Comparison of ENCODE assay signal across 27 mouse cellular contexts in genomic region chr11:107034085-107034810, GRCm38 (mm10). TPM values are rescaled to one million over a fixed set of nuclear protein-coding genes. Genes with fewer than 3 reads are reported as not detected.
"Had no signal": no experiment of that assay in that cellular context is flagged by ENCODE, and none has a peak within 500 bp of the region (broad histone marks: within the 10 kb centered on the region; RNA-seq: fewer than 3 reads in every experiment).

No protein-coding gene starts in this region.

- DNase-seq: gastrocnemius, postnatal 14 days; gastrocnemius, postnatal 36 days; heart, adult 18-20 months; heart, postnatal 14 days; heart, postnatal 36 days; kidney, adult 11 months; kidney, adult 2 months; kidney, adult 9 months; kidney, postnatal 14 days; kidney, postnatal 36 days; layer of hippocampus, postnatal 36 days; left cerebral cortex, postnatal 4 days had no signal

- H3K27ac ChIP-seq: heart, embryonic 13.5 days; heart, embryonic 15.5 days; hindbrain, embryonic 13.5 days; hindbrain, embryonic 15.5 days; hindbrain, postnatal 0 days; kidney, embryonic 15.5 days; kidney, postnatal 0 days; layer of hippocampus, adult 2 months; limb, embryonic 13.5 days; limb, embryonic 15.5 days; liver, embryonic 12.5 days; liver, embryonic 14.5 days had no signal

- H3K4me3 ChIP-seq: heart, embryonic 13.5 days; heart, embryonic 15.5 days; hindbrain, embryonic 13.5 days; hindbrain, embryonic 15.5 days; kidney, embryonic 15.5 days; layer of hippocampus, adult 2 months; limb, embryonic 13.5 days; limb, embryonic 15.5 days; liver, embryonic 12.5 days had no signal

- H3K9me3 ChIP-seq: heart, embryonic 13.5 days; heart, embryonic 15.5 days; hindbrain, embryonic 13.5 days; hindbrain, embryonic 15.5 days; kidney, embryonic 15.5 days; limb, embryonic 13.5 days; limb, embryonic 15.5 days; liver, embryonic 12.5 days had no signal

- H3K9ac ChIP-seq: heart, embryonic 13.5 days; heart, embryonic 15.5 days; hindbrain, embryonic 13.5 days; hindbrain, embryonic 15.5 days; kidney, embryonic 15.5 days; limb, embryonic 13.5 days; limb, embryonic 15.5 days; liver, embryonic 12.5 days; liver, embryonic 14.5 days had no signal

- ATAC-seq: hindbrain, postnatal 0 days; intestine, embryonic 16.5 days; liver, embryonic 12.5 days had no signal

- H3K4me1 ChIP-seq: hindbrain, embryonic 13.5 days; hindbrain, embryonic 15.5 days; limb, embryonic 13.5 days had no signal

- H3K4me2 ChIP-seq: heart, embryonic 11.5 days; heart, embryonic 13.5 days; heart, embryonic 15.5 days; hindbrain, embryonic 13.5 days; hindbrain, embryonic 15.5 days; kidney, embryonic 15.5 days; limb, embryonic 13.5 days; limb, embryonic 15.5 days; liver, embryonic 12.5 days had no signal

- H3K27me3 ChIP-seq: heart, embryonic 15.5 days; hindbrain, embryonic 15.5 days; kidney, embryonic 15.5 days; limb, embryonic 15.5 days had no signal

RNA-seq across cellular contexts. Expression of gene 1810010H24Rik, which starts 8.8 kb away (rescaled TPM):
- total RNA-seq: hematopoietic stem cell, adult 5-6 weeks had no signal
